In genomic region chr2:9877326-9877690, GRCm38 (mm10) we compare ENCODE assay signal across 8 mouse cellular contexts. TPM values are rescaled to one million over a fixed set of nuclear protein-coding genes. Genes with fewer than 3 reads are reported as not detected.
DNase-seq lines count a peak whose midpoint lies in the region; ATAC-seq and TF ChIP-seq lines count a peak whose summit lies in the region.

No protein-coding gene starts in this region.

- H3K4me2 ChIP-seq in heart, postnatal 0 days (ENCODE audit: low read depth, low read length): peak overlapping the region; percentile 99
- H3K4me2 ChIP-seq in liver, embryonic 14.5 days (ENCODE audit: low read depth): peak overlapping the region; percentile 77
- peak overlapping the region; percentile 98 for H3K4me2 ChIP-seq in stomach, embryonic 16.5 days (ENCODE audit: low read depth, low read length)

- H3K4me3 ChIP-seq in bone marrow macrophage, adult 2 months (ENCODE audit: insufficient read depth, low read length): peak overlapping the region; percentile 32
- H3K4me3 ChIP-seq in heart, postnatal 0 days (ENCODE audit: low read depth, low read length): peak overlapping the region; percentile 74
- peak overlapping the region; percentile 55 for H3K4me3 ChIP-seq in liver, embryonic 14.5 days (ENCODE audit: insufficient read depth in 1 of 2, low read depth in 2 of 2, low read length in 2 of 2)
- H3K4me3 ChIP-seq in stomach, embryonic 16.5 days (replicated peaks; ENCODE audit: low read length): peak overlapping the region; percentile 60

- H3K27me3 ChIP-seq in heart, postnatal 0 days (ENCODE audit: control insufficient read depth, insufficient read depth, low read length): peaks cover 95% of the 10 kb centered on the region
- peaks cover 90% of the 10 kb centered on the region for H3K27me3 ChIP-seq in liver, embryonic 14.5 days (ENCODE audit: control insufficient read depth, insufficient read depth, low read length)
- peaks cover 66% of the 10 kb centered on the region for H3K27me3 ChIP-seq in stomach, embryonic 16.5 days (ENCODE audit: control insufficient read depth, insufficient read depth, low read length)

- no peak overlapping the region for H3K27ac ChIP-seq in bone marrow macrophage, adult 2 months (ENCODE audit: insufficient read depth, low read depth, low read length)
- H3K27ac ChIP-seq in heart, postnatal 0 days (ENCODE audit: low read depth): no peak overlapping the region
- no peak overlapping the region for H3K27ac ChIP-seq in liver, embryonic 14.5 days
- no peak overlapping the region for H3K27ac ChIP-seq in stomach, embryonic 16.5 days (ENCODE audit: low read length)

- intact Hi-C loops in heart, postnatal 25 days (cut with DNase I): loop anchor here (10.0 kb wide), 2 partner anchors 253 to 343 kb away; no protein-coding TSS in a partner anchor

- TF ChIP-seq EP300 in heart, postnatal 0 days (IDR thresholded peaks at IDR 0.05; ENCODE audit: low read depth): no peak
- TF ChIP-seq EP300 in liver, embryonic 14.5 days (IDR thresholded peaks at IDR 0.05; ENCODE audit: low read depth): no peak

- TF ChIP-seq POLR2A in bone marrow macrophage, adult 2 months (IDR thresholded peaks at IDR 0.05; ENCODE audit: borderline replicate concordance, low read depth, low read length): no peak

- peak; percentile 25 to 49 for DNase-seq in heart, adult 18-20 months
- DNase-seq in heart, postnatal 25 days (ENCODE audit: low spot score): no peak
- no peak for DNase-seq in heart, postnatal 0 days (ENCODE audit: low spot score)
- no peak for DNase-seq in liver, embryonic 14.5 days (ENCODE audit: low read depth in 3 of 3, low spot score in 3 of 3)
- DNase-seq in cerebellum, adult 11-12 months: no peak
- DNase-seq in layer of hippocampus, adult 18-20 months (ENCODE audit: low spot score in 2 of 2): no peak

- 0 out of 2 replicates have a peak, but pooled peaks cover 6% of the 10 kb centered on the region for H3K4me1 ChIP-seq in bone marrow macrophage, adult 2 months (ENCODE audit: control insufficient read depth, insufficient read depth, low read length)
- H3K4me1 ChIP-seq in heart, postnatal 0 days (ENCODE audit: control insufficient read depth, insufficient read depth): peaks cover 12% of the 10 kb centered on the region
- peaks cover 0 to 2% of the 10 kb centered on the region in 2 experiments; a peak in 2 of 4 replicates for H3K4me1 ChIP-seq in liver, embryonic 14.5 days (replicated peaks; ENCODE audit: control insufficient read depth in 2 of 2, insufficient read depth in 2 of 2, low read length in 1 of 2)
- peaks cover 16% of the 10 kb centered on the region for H3K4me1 ChIP-seq in stomach, embryonic 16.5 days (ENCODE audit: control insufficient read depth, insufficient read depth, low read length)

- no peaks in the 10 kb centered on the region for H3K36me3 ChIP-seq in heart, postnatal 0 days (replicated peaks; ENCODE audit: control insufficient read depth, insufficient read depth, low read length)
- H3K36me3 ChIP-seq in liver, embryonic 14.5 days (replicated peaks; ENCODE audit: control insufficient read depth, insufficient read depth, low read depth): no peaks in the 10 kb centered on the region
- no peaks in the 10 kb centered on the region for H3K36me3 ChIP-seq in stomach, embryonic 16.5 days (ENCODE audit: control insufficient read depth, insufficient read depth, low read length)

- WGBS in heart, postnatal 0 days: 1% methylated on average over 35 of the region's 35 CpGs
- under 1% methylated on average over 35 of the region's 35 CpGs for WGBS in liver, embryonic 14.5 days (ENCODE audit: insufficient replicate concordance)
- WGBS in stomach, embryonic 16.5 days: 2% methylated on average over 35 of the region's 35 CpGs

- no peak for ATAC-seq in heart, postnatal 0 days (ENCODE audit: insufficient read depth, low read depth)
- no peak for ATAC-seq in liver, embryonic 14.5 days (ENCODE audit: insufficient read depth)
- ATAC-seq in stomach, embryonic 16.5 days (ENCODE audit: insufficient read depth, low FRiP score): no peak

- 0 out of 2 replicates have a peak, but pooled peaks have one; percentile 6 for TF ChIP-seq CTCF in bone marrow macrophage, adult 2 months (IDR thresholded peaks at IDR 0.05; ENCODE audit: low read depth, low read length)
- TF ChIP-seq CTCF in heart, postnatal 0 days (IDR thresholded peaks at IDR 0.05; ENCODE audit: low read depth): no peak
- no peak for TF ChIP-seq CTCF in liver, embryonic 14.5 days (IDR thresholded peaks at IDR 0.05; ENCODE audit: low read depth)

- H3K9me3 ChIP-seq in heart, postnatal 0 days (replicated peaks; ENCODE audit: control insufficient read depth, low read length): no peaks in the 10 kb centered on the region
- H3K9me3 ChIP-seq in liver, embryonic 14.5 days (ENCODE audit: control insufficient read depth, low read length): no peaks in the 10 kb centered on the region
- no peaks in the 10 kb centered on the region for H3K9me3 ChIP-seq in stomach, embryonic 16.5 days (replicated peaks; ENCODE audit: control insufficient read depth, low read length)

- H3K9ac ChIP-seq in heart, postnatal 0 days (replicated peaks; ENCODE audit: low read depth, low read length): peak overlapping the region; percentile 38; the same call in 1 of the 2 replicates
- no peak overlapping the region for H3K9ac ChIP-seq in liver, embryonic 14.5 days (replicated peaks)
- H3K9ac ChIP-seq in stomach, embryonic 16.5 days (ENCODE audit: low read length): peak overlapping the region; percentile 54

RNA-seq across cellular contexts. Expression of gene 4930412O13Rik, which starts 3.7 kb away (rescaled TPM):
- total RNA-seq in heart, adult 18-20 months (2021): not detected
- total RNA-seq in heart, postnatal 25 days (2021): not detected
- not detected in 2 replicates for polyA plus RNA-seq in bone marrow macrophage, adult 2 months (2012; ENCODE audit: insufficient read depth, insufficient read length, missing spikeins)
- total RNA-seq in heart, postnatal 0 days (2014; rRNA removed; ENCODE audit: low replicate concordance): not detected in 2 replicates
- polyA plus RNA-seq in heart, postnatal 0 days (2015; fragmentation: Nextera tagmentation; extraction: Ambion mirVana): not detected in 2 replicates
- polyA plus RNA-seq in liver, embryonic 14.5 days (2012; rRNA removed): not detected in 2 replicates
- not detected in 2 replicates for polyA plus RNA-seq in liver, embryonic 14.5 days (2014; fragmentation: Nextera tagmentation; extraction: Ambion mirVana)
- not detected in 2 replicates for polyA plus RNA-seq in stomach, embryonic 16.5 days (2015; fragmentation: Nextera tagmentation; extraction: Ambion mirVana)
- total RNA-seq in layer of hippocampus, adult 18-20 months (2021): not detected

RNA-seq across cellular contexts. Expression of gene 9230102O04Rik, which starts 12.0 kb away (rescaled TPM):
- not detected for total RNA-seq in heart, adult 18-20 months (2021)
- total RNA-seq in heart, postnatal 25 days (2021): not detected
- not detected in 2 replicates for polyA plus RNA-seq in bone marrow macrophage, adult 2 months (2012; ENCODE audit: insufficient read depth, insufficient read length, missing spikeins)
- total RNA-seq in heart, postnatal 0 days (2014; rRNA removed; ENCODE audit: low replicate concordance): not detected in 2 replicates
- polyA plus RNA-seq in heart, postnatal 0 days (2015; fragmentation: Nextera tagmentation; extraction: Ambion mirVana): not detected in 2 replicates
- polyA plus RNA-seq in liver, embryonic 14.5 days (2012; rRNA removed): not detected in 2 replicates
- polyA plus RNA-seq in liver, embryonic 14.5 days (2014; fragmentation: Nextera tagmentation; extraction: Ambion mirVana): not detected in 2 replicates
- polyA plus RNA-seq in stomach, embryonic 16.5 days (2015; fragmentation: Nextera tagmentation; extraction: Ambion mirVana): not detected in 2 replicates
- not detected for total RNA-seq in layer of hippocampus, adult 18-20 months (2021)

RNA-seq across cellular contexts. Expression of gene Gata3, which starts 12.5 kb away (rescaled TPM):
- total RNA-seq in heart, adult 18-20 months (2021): 1 to 10 TPM in 1 of 2 experiments, under 1 TPM in 1; 0.62 to 1.0 TPM
- total RNA-seq in heart, postnatal 25 days (2021): 1 to 10 TPM; 1.1 to 1.7 TPM
- 1.9 TPM in 1 of 2 replicates, not detected in the other for polyA plus RNA-seq in bone marrow macrophage, adult 2 months (2012; ENCODE audit: insufficient read depth, insufficient read length, missing spikeins)
- total RNA-seq in heart, postnatal 0 days (2014; rRNA removed; ENCODE audit: low replicate concordance): 0.89 TPM in 1 of 2 replicates, not detected in the other
- polyA plus RNA-seq in heart, postnatal 0 days (2015; fragmentation: Nextera tagmentation; extraction: Ambion mirVana): 0.83 and 0.93 TPM in 2 replicates
- polyA plus RNA-seq in liver, embryonic 14.5 days (2012; rRNA removed): 0.16 and 0.30 TPM in 2 replicates
- 0.38 and 0.63 TPM in 2 replicates for polyA plus RNA-seq in liver, embryonic 14.5 days (2014; fragmentation: Nextera tagmentation; extraction: Ambion mirVana)
- 3.2 and 3.6 TPM in 2 replicates for polyA plus RNA-seq in stomach, embryonic 16.5 days (2015; fragmentation: Nextera tagmentation; extraction: Ambion mirVana)
- total RNA-seq in layer of hippocampus, adult 18-20 months (2021): not detected

Comparison
In these comparisons a context has a peak if more than half of its experiments do, and no peak if none do; other contexts are left out.
1. DNase-seq: peak in heart, adult 18-20 months (2 of 2); none in heart, postnatal 25 days (single experiment), heart, postnatal 0 days (single experiment), liver, embryonic 14.5 days (0 of 3), cerebellum, adult 11-12 months (single experiment) and layer of hippocampus, adult 18-20 months (0 of 2).
2. Peak in every context shown above with its lines, with median percentiles within 50 percentile points of each other: H3K4me3 ChIP-seq and H3K4me2 ChIP-seq.